Mouse (Mus musculus) ES-Bruce4 (cell line): ENCODE results near the gene Myoc. TPM values are rescaled to one million over a fixed set of nuclear protein-coding genes. Genes with fewer than 3 reads are reported as not detected.

ENCODE experiments used
- H3K27ac ChIP-seq: 2 replicates; pipeline ENCODE4 v1.5.1; 2012; ENCODE audit warnings: low read length, inconsistent platforms; ENCODE audit not compliant: insufficient read depth
- H3K27me3 ChIP-seq: 2 replicates; pipeline ENCODE4 v1.6.1; 2012; ENCODE audit warnings: mild to moderate bottlenecking, low read length, inconsistent platforms; ENCODE audit not compliant: control insufficient read depth, poor library complexity, insufficient read depth, severe bottlenecking
- H3K36me3 ChIP-seq: 2 replicates; pipeline ENCODE4 v1.6.1; 2012; ENCODE audit warnings: inconsistent platforms, mild to moderate bottlenecking, low read length, moderate library complexity; ENCODE audit not compliant: control insufficient read depth, poor library complexity, insufficient read depth, severe bottlenecking
- H3K4me1 ChIP-seq: one replicate; pipeline ENCODE4 v1.8.1; 2011; ENCODE audit warnings: low read length; ENCODE audit not compliant: control insufficient read depth, insufficient read depth
- H3K4me3 ChIP-seq: 2 replicates; pipeline ENCODE4 v1.5.1; 2011; ENCODE audit warnings: low read depth, mild to moderate bottlenecking, low read length
- H3K9ac ChIP-seq: 2 replicates; pipeline ENCODE4 v1.6.1; 2012; ENCODE audit warnings: low read depth, mild to moderate bottlenecking, inconsistent platforms; ENCODE audit not compliant: poor library complexity, severe bottlenecking
- H3K9me3 ChIP-seq: replicated peaks from 2 replicates; pipeline ENCODE4 v1.6.1; 2012; ENCODE audit warnings: mild to moderate bottlenecking, low read length, inconsistent platforms; ENCODE audit not compliant: control insufficient read depth, poor library complexity, insufficient read depth, severe bottlenecking
- CTCF ChIP-seq: IDR thresholded peaks from one replicate; pipeline ENCODE4 v1.8.1; 2011; ENCODE audit warnings: low read depth, low read length
- EP300 ChIP-seq: IDR thresholded peaks from 2 replicates; pipeline ENCODE4 v1.6.1; 2011; ENCODE audit warnings: low read depth, low read length; ENCODE audit not compliant: insufficient read depth
- POLR2A ChIP-seq: IDR thresholded peaks from one replicate; pipeline ENCODE4 v1.8.1; 2011; ENCODE audit warnings: low read length; ENCODE audit not compliant: insufficient read depth
- polyA plus RNA-seq: library from polyadenylated mRNA; stranded (reverse); fragments of >200 nt; gene quantifications from 2 replicates; pipeline ENCODE4 v1.2.4, GENCODE M21; 2011; ENCODE audit warnings: low read depth; ENCODE audit not compliant: missing spikeins, insufficient read depth, insufficient read length

Myoc gene
- polyA plus RNA-seq, 1 experiment = not detected

GRCm38 (mm10) chr1:162639861-162640260 is 906 bp downstream of the Myoc start:
- no peaks in the 10 kb centered on the region for H3K27me3 ChIP-seq
- H3K36me3 ChIP-seq = no peaks in the 10 kb centered on the region
- no peak overlapping the region for H3K4me3 ChIP-seq
- no peaks in the 10 kb centered on the region for H3K9me3 ChIP-seq
- no peaks in the 10 kb centered on the region for H3K4me1 ChIP-seq
- H3K9ac ChIP-seq = no peak overlapping the region
- no peak overlapping the region for H3K27ac ChIP-seq
- TF ChIP-seq CTCF = no peak
- TF ChIP-seq POLR2A = no peak
- TF ChIP-seq EP300 = no peak

DNA sequence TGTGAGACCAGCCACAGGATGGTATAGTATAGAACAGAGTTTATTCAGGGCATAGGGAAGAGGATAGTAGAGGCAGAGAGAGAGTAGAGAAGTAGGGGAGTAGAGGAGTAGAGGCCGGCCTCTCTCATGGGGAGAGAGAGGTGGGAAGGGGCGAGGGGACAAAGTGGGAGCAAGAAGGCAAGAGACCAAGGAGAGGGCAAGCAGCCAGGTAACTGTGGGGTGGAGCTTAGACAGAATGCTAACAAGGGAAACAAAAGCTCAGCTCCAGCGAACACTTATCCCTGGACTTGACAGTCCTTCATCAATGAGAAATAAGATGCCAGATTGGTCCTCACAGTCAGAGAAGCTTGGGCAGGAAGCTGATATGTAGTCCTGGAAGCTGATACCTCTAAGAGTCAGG is 3.6 kb downstream of the Myoc start:
- Histone ChIP-seq H3K27ac (no peak overlapping the region), H3K36me3 (no peaks in the 10 kb centered on the region), H3K9ac (no peak overlapping the region), H3K9me3 (no peaks in the 10 kb centered on the region), H3K27me3 (no peaks in the 10 kb centered on the region), H3K4me3 (no peak overlapping the region), H3K4me1 (no peaks in the 10 kb centered on the region)
- TF ChIP-seq EP300 (no peak), CTCF (no peak), POLR2A (no peak)

DNA sequence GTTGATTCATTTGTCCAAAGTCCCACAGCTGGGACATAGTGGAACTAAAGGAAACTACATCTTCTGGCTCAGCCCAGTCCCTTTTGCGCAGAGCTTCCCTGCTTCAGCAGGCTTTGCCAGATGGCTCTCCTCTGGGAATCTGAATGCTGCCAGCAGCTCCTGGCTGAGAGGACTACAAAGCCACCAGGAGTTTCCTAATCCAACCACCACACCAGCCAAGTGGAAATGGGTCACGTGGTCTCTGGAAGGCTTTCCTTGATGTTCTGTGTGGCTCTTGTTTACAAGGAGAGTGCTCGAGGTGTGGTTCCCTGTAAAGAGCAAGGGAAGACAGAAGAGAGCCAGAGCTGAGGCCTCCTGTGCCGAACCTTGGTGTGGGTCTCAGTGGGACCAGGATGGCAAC is 4.8 kb downstream of the Myoc start:
- Histone ChIP-seq H3K4me1 (no peaks in the 10 kb centered on the region), H3K9me3 (no peaks in the 10 kb centered on the region), H3K9ac (no peak overlapping the region), H3K36me3 (no peaks in the 10 kb centered on the region), H3K4me3 (no peak overlapping the region), H3K27me3 (no peaks in the 10 kb centered on the region), H3K27ac (no peak overlapping the region)
- TF ChIP-seq POLR2A (no peak), CTCF (no peak), EP300 (no peak)

- Histone ChIP-seq H3K27ac (no peak overlapping the region), H3K9ac (no peak overlapping the region), H3K4me3 (no peak overlapping the region), H3K27me3 (no peaks in the 10 kb centered on the region), H3K9me3 (no peaks in the 10 kb centered on the region), H3K4me1 (no peaks in the 10 kb centered on the region), H3K36me3 (no peaks in the 10 kb centered on the region)
- TF ChIP-seq CTCF = peak; percentile 33
- no peak for TF ChIP-seq EP300
- TF ChIP-seq POLR2A = no peak
Observed at GRCm38 (mm10) chr1:162646083-162646686, 7.2 kb downstream of the Myoc start.

DNA sequence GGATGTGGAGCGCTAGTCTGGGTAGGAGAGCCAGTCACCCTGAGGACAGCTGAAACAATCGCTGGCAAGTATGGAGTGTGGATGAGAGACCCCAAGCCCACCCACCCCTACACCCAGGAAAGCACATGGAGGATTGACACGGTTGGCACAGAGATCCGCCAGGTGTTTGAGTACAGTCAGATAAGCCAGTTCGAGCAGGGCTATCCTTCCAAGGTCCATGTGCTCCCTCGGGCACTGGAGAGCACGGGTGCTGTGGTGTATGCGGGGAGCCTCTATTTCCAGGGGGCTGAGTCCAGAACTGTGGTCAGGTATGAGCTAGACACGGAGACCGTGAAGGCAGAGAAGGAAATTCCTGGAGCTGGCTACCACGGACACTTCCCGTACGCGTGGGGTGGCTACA is 9.5 kb downstream of the Myoc start:
- H3K9me3 ChIP-seq = no peaks in the 10 kb centered on the region
- no peak overlapping the region for H3K4me3 ChIP-seq
- no peaks in the 10 kb centered on the region for H3K4me1 ChIP-seq
- H3K27me3 ChIP-seq = no peaks in the 10 kb centered on the region
- no peak overlapping the region for H3K9ac ChIP-seq
- TF ChIP-seq CTCF (no peak), EP300 (no peak), POLR2A (no peak)
- no peaks in the 10 kb centered on the region for H3K36me3 ChIP-seq
- no peak overlapping the region for H3K27ac ChIP-seq

DNA sequence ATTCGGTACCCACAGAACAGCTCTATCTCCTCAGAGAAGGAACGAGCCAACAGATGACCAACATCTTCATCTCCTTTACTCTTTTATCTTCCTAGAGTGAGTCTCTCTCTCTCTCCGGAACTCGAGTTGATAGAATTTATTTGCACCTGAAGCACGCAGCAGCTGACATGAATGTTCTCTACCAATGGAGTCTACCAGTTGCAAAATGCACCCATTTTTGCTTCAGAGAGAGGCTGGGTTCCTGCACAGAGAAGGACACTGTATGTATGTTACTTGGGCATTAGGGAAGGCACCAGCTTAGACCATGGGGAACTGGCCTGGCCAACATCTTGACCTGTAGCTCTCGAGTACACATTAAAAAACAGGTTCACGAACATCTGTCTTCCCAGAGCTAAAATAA is 19.2 kb downstream of the Myoc start, which contains the start of gene Myocos:
Gene Myocos (minus strand): TSS at position 101 of the 400 bp plus-strand sequence.
- H3K9ac ChIP-seq = no peak within 1 kb of the TSS
- no peaks in the 10 kb centered on the region for H3K9me3 ChIP-seq
- no peak within 1 kb of the TSS for H3K4me3 ChIP-seq
- TF ChIP-seq POLR2A (no peak), CTCF (no peak), EP300 (no peak)
- H3K4me1 ChIP-seq = no peaks in the 10 kb centered on the region
- no peaks in the 10 kb centered on the region for H3K36me3 ChIP-seq
- no peaks in the 10 kb centered on the region for H3K27me3 ChIP-seq
- H3K27ac ChIP-seq = no peak within 1 kb of the TSS
